ENCODE assay signal across 27 mouse cellular contexts in genomic region chr4:48427413-48427812, GRCm38 (mm10). TPM values are rescaled to one million over a fixed set of nuclear protein-coding genes. Genes with fewer than 3 reads are reported as not detected.
DNase-seq lines count a peak whose midpoint lies in the region; ATAC-seq and TF ChIP-seq lines count a peak whose summit lies in the region.
"Had no signal": no experiment of that assay in that cellular context is flagged by ENCODE, and none has a peak within 500 bp of the region (broad histone marks: within the 10 kb centered on the region; RNA-seq: fewer than 3 reads in every experiment).

No protein-coding gene starts in this region.

- H3K27ac ChIP-seq in heart, embryonic 14.5 days (replicated peaks in 1 of 2; ENCODE audit: control insufficient read depth in 1 of 2, insufficient read depth in 1 of 2, low read depth in 2 of 2, low read length in 2 of 2), result no peak overlapping the region
- no peak overlapping the region for H3K27ac ChIP-seq in heart, adult 2 months
- no peak overlapping the region for H3K27ac ChIP-seq in liver, embryonic 11.5 days (ENCODE audit: low read depth, low read length)
- H3K27ac ChIP-seq: embryonic facial prominence, embryonic 10.5 days; embryonic facial prominence, embryonic 15.5 days; forebrain, embryonic 12.5 days; hindbrain, embryonic 13.5 days; liver, embryonic 15.5 days; lung, embryonic 15.5 days; midbrain, embryonic 10.5 days; neural tube, embryonic 13.5 days had no signal

- WGBS in heart, embryonic 14.5 days, result 24% methylated on average over 3 of the region's 3 CpGs
- 61% methylated on average over 3 of the region's 3 CpGs for WGBS in heart, adult 2 months
- 82% methylated on average over 3 of the region's 3 CpGs for WGBS in liver, embryonic 11.5 days

- H3K79me2 ChIP-seq in heart, adult 2 months (replicated peaks; ENCODE audit: control insufficient read depth, insufficient read depth, low read length), result no peaks in the 10 kb centered on the region

- H3K36me3 ChIP-seq in heart, embryonic 14.5 days (ENCODE audit: control insufficient read depth, insufficient read depth, low read length), result peaks cover 49% of the 10 kb centered on the region
- H3K36me3 ChIP-seq in heart, adult 2 months (ENCODE audit: control insufficient read depth, insufficient read depth, low read length), result no peaks in the 10 kb centered on the region
- H3K36me3 ChIP-seq in liver, embryonic 11.5 days (ENCODE audit: control insufficient read depth, insufficient read depth, low read length), result peaks cover 22% of the 10 kb centered on the region; the same call in 1 of the 2 replicates

- TF ChIP-seq POLR2A in heart, adult 2 months (IDR thresholded peaks at IDR 0.05; ENCODE audit: insufficient read depth, low read depth, low read length), result no peak

- H3K9me3 ChIP-seq in heart, embryonic 14.5 days (ENCODE audit: control insufficient read depth, low read length), result no peaks in the 10 kb centered on the region
- H3K9me3 ChIP-seq in liver, embryonic 11.5 days (ENCODE audit: control insufficient read depth, low read length), result no peaks in the 10 kb centered on the region
- H3K9me3 ChIP-seq: embryonic facial prominence, embryonic 10.5 days; embryonic facial prominence, embryonic 15.5 days; forebrain, embryonic 12.5 days; G1E; heart, embryonic 12.5 days; hindbrain, embryonic 13.5 days; liver, embryonic 15.5 days; lung, embryonic 15.5 days; midbrain, embryonic 10.5 days; neural tube, embryonic 13.5 days had no signal

- ATAC-seq in heart, embryonic 14.5 days (ENCODE audit: insufficient number of reproducible peaks, insufficient read depth, low FRiP score, low read depth), result peak; percentile 45; the same call in 1 of the 2 replicates
- no peak for ATAC-seq in liver, embryonic 11.5 days (replicated peaks; ENCODE audit: low FRiP score)
- ATAC-seq: forebrain, postnatal 0 days had no signal

- H3K27me3 ChIP-seq in heart, embryonic 14.5 days (ENCODE audit: control insufficient read depth, insufficient read depth, low read length), result no peaks in the 10 kb centered on the region
- no peaks in the 10 kb centered on the region for H3K27me3 ChIP-seq in heart, adult 2 months (ENCODE audit: control insufficient read depth, insufficient read depth, low read length)
- no peaks in the 10 kb centered on the region for H3K27me3 ChIP-seq in liver, embryonic 11.5 days (replicated peaks; ENCODE audit: control insufficient read depth, insufficient read depth, low read length)
- H3K27me3 ChIP-seq: embryonic facial prominence, embryonic 15.5 days; forebrain, embryonic 12.5 days; heart, embryonic 12.5 days; hindbrain, embryonic 13.5 days; liver, embryonic 15.5 days; lung, embryonic 15.5 days; neural tube, embryonic 13.5 days had no signal

- H3K4me1 ChIP-seq in heart, embryonic 14.5 days (ENCODE audit: control insufficient read depth in 2 of 2, insufficient read depth in 2 of 2, low read length in 2 of 2), result peaks cover 6 to 16% of the 10 kb centered on the region in 2 experiments; a peak in 3 of 4 replicates
- H3K4me1 ChIP-seq in heart, adult 2 months (ENCODE audit: control insufficient read depth, insufficient read depth, low read length), result no peaks in the 10 kb centered on the region; the same call in 1 of the 2 replicates
- no peaks in the 10 kb centered on the region; the same call in 1 of the 2 replicates for H3K4me1 ChIP-seq in liver, embryonic 11.5 days (replicated peaks; ENCODE audit: control insufficient read depth, insufficient read depth, low read length)
- H3K4me1 ChIP-seq: embryonic facial prominence, embryonic 10.5 days; embryonic facial prominence, embryonic 15.5 days; forebrain, embryonic 12.5 days; lung, embryonic 15.5 days; midbrain, embryonic 10.5 days had no signal

- intact Hi-C loops in heart, adult 2 months (cut with DNase I), result no loop called here

- no peak for TF ChIP-seq CTCF in heart, adult 2 months (IDR thresholded peaks at IDR 0.05)

- no peak overlapping the region for H3K4me3 ChIP-seq in heart, embryonic 14.5 days (ENCODE audit: control insufficient read depth in 1 of 2, insufficient read depth in 1 of 2, low read depth in 1 of 2, low read length in 2 of 2)
- H3K4me3 ChIP-seq in heart, adult 2 months, result no peak overlapping the region
- H3K4me3 ChIP-seq in liver, embryonic 11.5 days (ENCODE audit: low read depth, low read length), result no peak overlapping the region
- H3K4me3 ChIP-seq: embryonic facial prominence, embryonic 10.5 days; embryonic facial prominence, embryonic 15.5 days; forebrain, embryonic 12.5 days; heart, embryonic 12.5 days; hindbrain, embryonic 13.5 days; liver, embryonic 15.5 days; lung, embryonic 15.5 days; midbrain, embryonic 10.5 days; myocyte; neural tube, embryonic 13.5 days had no signal

- peak; percentile 35 for DNase-seq in adrenal gland, postnatal 10 days
- DNase-seq in adrenal gland, adult 18-20 months (ENCODE audit: low spot score in 2 of 2), result no peak
- no peak for DNase-seq in heart, adult 2 months
- peak; percentile 16 for DNase-seq in liver, embryonic 11.5 days (ENCODE audit: low spot score)
- no peak for DNase-seq in liver
- peak; percentile 17 for DNase-seq in forelimb bud, embryonic 11.5 days (ENCODE audit: low read depth, low spot score)
- DNase-seq: cerebellum, adult 18-20 months; cerebellum, postnatal 10 days; forebrain, postnatal 0 days; gastrocnemius, postnatal 14 days; heart, postnatal 4 days; kidney, adult 11 months; kidney, postnatal 25 days; thymus, adult 2 months; thymus, postnatal 36 days had no signal

- H3K9ac ChIP-seq in heart, embryonic 14.5 days (ENCODE audit: low read length), result 0 out of 2 replicates have a peak overlapping the region, but pooled peaks have one; percentile 21
- H3K9ac ChIP-seq in heart, adult 2 months (ENCODE audit: low read depth, low read length), result no peak overlapping the region
- no peak overlapping the region for H3K9ac ChIP-seq in liver, embryonic 11.5 days (ENCODE audit: low read depth, low read length)
- H3K9ac ChIP-seq: embryonic facial prominence, embryonic 15.5 days; forebrain, embryonic 12.5 days; forebrain, postnatal 0 days; heart, embryonic 12.5 days; hindbrain, embryonic 13.5 days; liver, embryonic 15.5 days; lung, embryonic 15.5 days; neural tube, embryonic 13.5 days had no signal

- no peak for TF ChIP-seq EP300 in heart, adult 2 months (IDR thresholded peaks at IDR 0.05; ENCODE audit: insufficient read depth, low read depth, low read length)

- H3K4me2 ChIP-seq in heart, embryonic 14.5 days (ENCODE audit: low read length), result no peak overlapping the region
- no peak overlapping the region for H3K4me2 ChIP-seq in liver, embryonic 11.5 days
- H3K4me2 ChIP-seq: embryonic facial prominence, embryonic 15.5 days; forebrain, embryonic 12.5 days; heart, embryonic 12.5 days; hindbrain, embryonic 13.5 days; liver, embryonic 15.5 days; lung, embryonic 15.5 days; neural tube, embryonic 13.5 days had no signal

RNA-seq across cellular contexts. Expression of gene Tex10, which starts 45.8 kb away (rescaled TPM):
- 10 to 100 TPM; 22.4 to 31.6 TPM for total RNA-seq in adrenal gland, postnatal 10 days (2021)
- total RNA-seq in adrenal gland, adult 18-20 months (2021), result 10 to 100 TPM; 17.1 to 28.5 TPM
- polyA plus RNA-seq in heart, embryonic 14.5 days (2014; fragmentation: Nextera tagmentation; extraction: Ambion mirVana), result 35.7 and 36.3 TPM in 2 replicates
- 1 to 10 TPM; 7.9 to 9.0 TPM for total RNA-seq in heart, adult 2 months (2021)
- 8.0 and 12.0 TPM in 2 replicates for polyA plus RNA-seq in heart, adult 2 months (2012; rRNA removed)
- 69.3 and 73.3 TPM in 2 replicates for polyA plus RNA-seq in liver, embryonic 11.5 days (2014; fragmentation: Nextera tagmentation; extraction: Ambion mirVana)

Comparison
In these comparisons a context has a peak if more than half of its experiments do, and no peak if none do; other contexts are left out.
1. DNase-seq: peak in adrenal gland, postnatal 10 days (single experiment), liver, embryonic 11.5 days (single experiment) and forelimb bud, embryonic 11.5 days (single experiment); none in adrenal gland, adult 18-20 months (0 of 2), heart, adult 2 months (0 of 2) and liver (single experiment).